Mouse (Mus musculus): ENCODE data around the gene Gm6685. TPM values are rescaled to one million over a fixed set of nuclear protein-coding genes. Genes with fewer than 3 reads are reported as not detected.
"Not testable (repeated sequence)": the region's sequence is repeated elsewhere in the genome, so short reads cannot be mapped to it uniquely, and the experiment has no call there.

Gm6685 gene
- total and polyA plus RNA-seq, 3 experiments, result 0.38 to 0.67 TPM; not detected in 1

- Histone ChIP-seq H3K27me3 (replicated peaks) (no peaks in the 10 kb centered on the region), H3K36me3 (replicated peaks in 1 of 2; ENCODE audit: control insufficient read depth in 1 of 2, insufficient read depth in 1 of 2, low read length in 1 of 2) (no peaks in the 10 kb centered on the region), H3K27ac (ENCODE audit: insufficient read depth, low read depth) (no peak overlapping the region), H3K9ac (ENCODE audit: insufficient read depth, low read depth) (no peak overlapping the region), H3K4me1 (ENCODE audit: control insufficient read depth in 1 of 2, insufficient read depth in 2 of 2) (no peaks in the 10 kb centered on the region), H3K9me3 (replicated peaks; ENCODE audit: low read length) (peaks cover 2% of the 10 kb centered on the region), H3K79me2 (replicated peaks; ENCODE audit: control insufficient read depth, extremely low read depth, insufficient read depth, poor library complexity, severe bottlenecking) (no peaks in the 10 kb centered on the region), H3K4me2 (ENCODE audit: insufficient read depth, low read depth, poor library complexity, severe bottlenecking) (no peak overlapping the region), H3K4me3 (replicated peaks in 1 of 3; ENCODE audit: low read depth in 2 of 3, low read length in 2 of 3, poor library complexity in 1 of 3) (no peak overlapping the region)
- DNase-seq (ENCODE audit: extremely low read depth), result no peak
- in situ Hi-C loops (cut with MboI; ENCODE audit: low pct_ligation_motif_present, low pct_unique_long_range_greater_than_20kb, low sequenced_read_pairs), result no loop called here
- no peak for TF ChIP-seq MYC (IDR thresholded peaks at IDR 0.05; ENCODE audit: low read depth, low read length)
- TF ChIP-seq JUND (conservative IDR thresholded peaks at IDR 0.05; ENCODE audit: low read depth, low read length), result no peak
- TF ChIP-seq MXI1 (IDR thresholded peaks at IDR 0.05; ENCODE audit: low read depth, low read length), result no peak
- TF ChIP-seq ZC3H11A (IDR thresholded peaks at IDR 0.05; ENCODE audit: low read depth, low read length), result no peak
- peak; percentile 76; the same call in 1 of the 2 replicates for TF ChIP-seq MAFK (IDR thresholded peaks at IDR 0.05; ENCODE audit: insufficient replicate concordance, low read length)
- no peak for TF ChIP-seq RAD21 (IDR thresholded peaks at IDR 0.05; ENCODE audit: low read depth, low read length)
- no peak for TF ChIP-seq USF2 (conservative IDR thresholded peaks at IDR 0.05; ENCODE audit: low read depth, low read length)
- dilution Hi-C loops (cut with MboI; ENCODE audit: extremely low pct_ligation_motif_present, extremely low pct_unique_long_range_greater_than_20kb, low sequenced_read_pairs), result no loop called here
These were observed 35.0 kb upstream of the Gm6685 start for GRCm38 (mm10) chr11:28374636-28375035.

- H3K9me3 ChIP-seq (replicated peaks; ENCODE audit: low read length); in situ Hi-C loops (cut with MboI; ENCODE audit: low pct_ligation_motif_present, low pct_unique_long_range_greater_than_20kb, low sequenced_read_pairs); H3K27me3 ChIP-seq (replicated peaks); DNase-seq (ENCODE audit: extremely low read depth); H3K9ac ChIP-seq (ENCODE audit: insufficient read depth, low read depth); H3K79me2 ChIP-seq (replicated peaks; ENCODE audit: control insufficient read depth, extremely low read depth, insufficient read depth, poor library complexity, severe bottlenecking); H3K36me3 ChIP-seq (replicated peaks in 1 of 2; ENCODE audit: control insufficient read depth in 1 of 2, insufficient read depth in 1 of 2, low read length in 1 of 2); H3K4me3 ChIP-seq (replicated peaks in 1 of 3; ENCODE audit: low read depth in 2 of 3, low read length in 2 of 3, poor library complexity in 1 of 3); H3K4me1 ChIP-seq (ENCODE audit: control insufficient read depth in 1 of 2, insufficient read depth in 2 of 2); dilution Hi-C loops (cut with MboI; ENCODE audit: extremely low pct_ligation_motif_present, extremely low pct_unique_long_range_greater_than_20kb, low sequenced_read_pairs); H3K27ac ChIP-seq (ENCODE audit: insufficient read depth, low read depth); H3K4me2 ChIP-seq (ENCODE audit: insufficient read depth, low read depth, poor library complexity, severe bottlenecking): not testable (repeated sequence)
These were observed 31.7 kb upstream of the Gm6685 start for GRCm38 (mm10) chr11:28371381-28371780.

- no peak overlapping the region for H3K27ac ChIP-seq (ENCODE audit: insufficient read depth, low read depth)
- dilution Hi-C loops (cut with MboI; ENCODE audit: extremely low pct_ligation_motif_present, extremely low pct_unique_long_range_greater_than_20kb, low sequenced_read_pairs), result no loop called here
- in situ Hi-C loops (cut with MboI; ENCODE audit: low pct_ligation_motif_present, low pct_unique_long_range_greater_than_20kb, low sequenced_read_pairs), result no loop called here
- H3K4me2 ChIP-seq (ENCODE audit: insufficient read depth, low read depth, poor library complexity, severe bottlenecking), result no peak overlapping the region
- no peak for DNase-seq (ENCODE audit: extremely low read depth)
- no peaks in the 10 kb centered on the region for H3K27me3 ChIP-seq (replicated peaks)
- no peaks in the 10 kb centered on the region for H3K36me3 ChIP-seq (replicated peaks in 1 of 2; ENCODE audit: control insufficient read depth in 1 of 2, insufficient read depth in 1 of 2, low read length in 1 of 2)
- H3K4me3 ChIP-seq (replicated peaks in 1 of 3; ENCODE audit: low read depth in 2 of 3, low read length in 2 of 3, poor library complexity in 1 of 3), result no peak overlapping the region
- TF ChIP-seq USF1 (IDR thresholded peaks at IDR 0.05; ENCODE audit: low read depth, low read length) (no peak), IRF4 (IDR thresholded peaks at IDR 0.05; ENCODE audit: low read depth, low read length) (no peak), MAZ (IDR thresholded peaks at IDR 0.05; ENCODE audit: low read depth, low read length) (no peak), POLR2A (IDR thresholded peaks at IDR 0.05; ENCODE audit: low read depth, low read length) (no peak), BHLHE40 (IDR thresholded peaks at IDR 0.05; ENCODE audit: low read depth, low read length) (no peak), E2F4 (IDR thresholded peaks at IDR 0.05; ENCODE audit: insufficient replicate concordance, low read depth, low read length) (no peak), SIN3A (IDR thresholded peaks at IDR 0.05; ENCODE audit: low read length) (no peak), MYC (IDR thresholded peaks at IDR 0.05; ENCODE audit: low read depth, low read length) (no peak), JUND (conservative IDR thresholded peaks at IDR 0.05; ENCODE audit: low read depth, low read length) (no peak), RCOR1 (conservative IDR thresholded peaks at IDR 0.05; ENCODE audit: low read depth, low read length) (no peak), RAD21 (IDR thresholded peaks at IDR 0.05; ENCODE audit: low read depth, low read length) (no peak)
- no peak overlapping the region for H3K9ac ChIP-seq (ENCODE audit: insufficient read depth, low read depth)
- H3K9me3 ChIP-seq (replicated peaks; ENCODE audit: low read length), result peaks cover 7% of the 10 kb centered on the region
- no peaks in the 10 kb centered on the region for H3K4me1 ChIP-seq (ENCODE audit: control insufficient read depth in 1 of 2, insufficient read depth in 2 of 2)
- no peaks in the 10 kb centered on the region for H3K79me2 ChIP-seq (replicated peaks; ENCODE audit: control insufficient read depth, extremely low read depth, insufficient read depth, poor library complexity, severe bottlenecking)
These were observed 26.2 kb upstream of the Gm6685 start for GRCm38 (mm10) chr11:28365929-28366244.
